Mouse (Mus musculus) heart, postnatal 10 days (tissue): Measurements from ENCODE around the gene Clstn3. TPM values are rescaled to one million over a fixed set of nuclear protein-coding genes. Genes with fewer than 3 reads are reported as not detected.
"Not testable (repeated sequence)": the region's sequence is repeated elsewhere in the genome, so short reads cannot be mapped to it uniquely, and the experiment has no call there.

ENCODE experiments used
- DNase-seq, 2 experiments: peaks; one replicate each; pipeline ENCODE4 v3.0.0; 2021
- intact Hi-C: fragments of 180-260 bp; cut with DNase I; formaldehyde crosslinking; loops from one replicate; pipeline ENCODE4 v1.15.1; 2025
- total RNA-seq, 2 experiments: library from RNA; stranded (reverse); gene quantifications; 2 replicates each; pipeline ENCODE4 v1.2.3; 2021

Clstn3 gene
- 10 to 100 TPM in 1 of 2 experiments, 1 to 10 TPM in 1; 2.0 to 11.3 TPM for total RNA-seq

DNA sequence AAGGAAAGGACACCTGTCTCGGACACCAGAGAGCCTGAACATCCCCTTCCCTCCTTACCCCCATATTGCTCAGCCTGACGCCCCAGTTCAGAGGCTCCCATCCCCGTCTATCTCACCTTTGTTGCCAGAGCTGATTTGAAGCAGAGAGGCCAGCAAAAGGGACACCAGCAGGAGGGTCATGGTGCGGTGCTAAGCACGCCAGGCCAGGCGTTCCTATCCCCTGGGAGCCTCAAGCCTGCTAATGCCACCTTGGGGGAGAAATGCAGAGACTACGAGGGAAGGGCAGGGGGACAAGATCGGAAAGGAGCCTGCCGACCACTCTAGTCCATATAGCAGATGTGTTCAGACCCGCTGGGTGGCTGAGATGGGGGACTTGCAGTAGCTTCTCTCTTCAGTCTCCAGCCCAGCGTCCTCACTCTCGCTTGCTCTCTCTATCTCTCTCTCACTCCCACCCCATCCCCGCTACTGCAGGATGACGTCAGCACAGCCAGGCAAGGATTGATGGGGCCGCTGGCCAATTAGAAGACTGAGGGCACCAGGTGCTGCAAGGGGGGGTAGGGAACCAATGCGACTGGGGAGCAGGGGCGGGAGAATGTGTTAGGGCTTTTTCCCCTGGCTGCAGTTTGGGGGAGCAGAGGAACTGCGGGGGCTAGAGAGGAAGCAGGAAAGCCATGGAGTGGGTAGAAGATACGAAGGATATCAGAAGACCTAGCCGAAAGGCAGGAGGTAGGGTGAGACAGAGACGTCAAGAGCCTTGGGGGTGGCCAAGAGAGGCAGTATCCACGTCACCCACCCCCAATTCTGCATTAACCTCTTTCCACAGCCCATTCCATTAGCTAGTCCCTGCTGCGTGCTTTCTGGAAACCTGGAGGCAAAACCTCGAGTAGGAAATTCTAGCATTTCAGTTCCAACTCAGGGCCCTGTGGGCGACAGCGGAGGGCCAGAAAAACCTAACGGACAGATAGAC is at the start of gene Clstn3:
TSS of gene Clstn3 (minus strand) at position 490 of the 967 bp plus-strand sequence.
- intact Hi-C loops, result no loop called here

DNA sequence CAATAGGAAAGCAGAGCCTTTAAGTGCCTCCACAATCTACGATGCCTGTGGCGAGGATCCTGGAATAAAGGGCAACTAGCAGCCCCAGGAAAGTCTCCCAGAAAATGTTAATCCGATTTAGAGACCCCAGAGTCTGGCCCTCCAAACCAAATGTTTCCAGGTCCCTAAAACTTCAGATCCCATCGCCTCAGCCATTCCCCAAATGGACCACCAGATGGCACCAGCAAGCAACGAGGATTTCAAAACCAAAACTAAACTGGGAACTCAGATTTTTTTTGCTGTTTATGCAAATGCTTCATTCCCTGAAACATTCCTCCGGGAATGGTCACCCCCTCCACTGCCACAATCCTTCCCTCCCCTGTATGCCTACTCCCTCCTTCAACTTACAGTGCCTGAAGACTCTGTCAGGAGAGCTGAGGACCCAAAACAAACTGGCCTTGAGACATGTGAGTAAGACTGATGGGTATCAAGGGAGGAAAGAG is 47.8 kb upstream of the Clstn3 start, which contains the start of gene C1ra:
TSS of gene C1ra (plus strand) at position 51 of the 482 bp plus-strand sequence.
- intact Hi-C loops, result no loop called here
- DNase-seq, result peak; percentile 62 to 77

More for the DNA sequence above, at the start of gene Clstn3:
- DNase-seq, result peak; percentile 59 to 68

DNA sequence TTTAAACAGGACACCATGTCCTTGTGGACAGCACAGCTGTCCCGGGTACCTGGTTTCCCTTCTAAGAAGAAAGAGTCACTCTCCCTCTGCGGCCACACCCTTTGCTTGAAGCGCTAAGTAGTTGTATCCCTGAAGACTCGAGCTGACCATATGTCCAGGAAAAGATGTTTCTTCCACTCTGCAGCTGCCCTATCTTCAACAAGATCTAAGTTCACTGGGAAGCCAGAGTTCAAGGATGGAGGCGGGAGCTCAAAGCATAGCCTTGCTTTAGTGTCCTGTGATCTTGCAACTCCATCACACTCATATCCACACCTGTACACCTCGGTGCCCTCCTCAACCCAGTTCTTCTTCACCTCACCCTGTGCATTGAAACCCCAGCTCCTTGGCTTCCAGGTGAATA is 47.3 kb upstream of the Clstn3 start:
- intact Hi-C loops, result no loop called here
- DNase-seq, result no peak

DNA sequence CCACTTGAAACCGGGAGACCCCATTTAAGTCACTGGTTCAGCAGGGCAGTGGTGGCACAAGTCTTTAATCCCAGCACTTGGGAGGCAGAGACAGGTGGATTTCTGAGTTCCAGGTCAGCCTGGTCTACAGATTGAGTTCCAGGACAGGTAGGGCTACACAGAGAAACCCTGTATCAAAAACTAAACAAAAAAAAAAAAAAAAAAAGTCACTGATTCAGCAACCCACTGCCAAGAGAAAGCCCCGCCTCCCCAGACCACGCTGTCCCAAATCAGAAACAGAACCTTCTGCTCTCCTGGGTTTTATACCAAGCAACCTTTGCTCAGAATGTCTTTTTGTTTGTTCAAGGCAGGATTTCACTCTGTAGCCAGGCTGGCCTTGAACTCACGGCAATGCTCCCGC is 44.6 kb upstream of the Clstn3 start:
- DNase-seq, intact Hi-C loops: not testable (repeated sequence)

DNA sequence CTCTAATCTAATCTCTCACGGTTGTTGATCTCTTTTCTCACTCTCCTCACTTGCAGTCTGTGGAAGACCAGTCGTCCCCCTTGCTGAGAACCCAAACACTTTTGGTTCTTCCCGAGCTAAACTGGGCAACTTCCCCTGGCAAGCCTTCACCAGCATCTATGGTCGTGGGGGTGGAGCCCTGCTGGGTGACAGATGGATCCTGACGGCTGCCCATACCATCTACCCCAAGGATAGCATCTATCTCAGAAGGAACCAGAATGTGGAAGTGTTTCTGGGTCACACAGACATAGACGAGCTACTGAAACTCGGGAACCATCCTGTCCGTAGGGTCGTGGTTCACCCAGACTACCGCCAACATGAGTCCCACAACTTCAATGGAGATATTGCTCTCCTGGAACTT is 43.7 kb upstream of the Clstn3 start:
- intact Hi-C loops, result no loop called here
- no peak for DNase-seq

DNA sequence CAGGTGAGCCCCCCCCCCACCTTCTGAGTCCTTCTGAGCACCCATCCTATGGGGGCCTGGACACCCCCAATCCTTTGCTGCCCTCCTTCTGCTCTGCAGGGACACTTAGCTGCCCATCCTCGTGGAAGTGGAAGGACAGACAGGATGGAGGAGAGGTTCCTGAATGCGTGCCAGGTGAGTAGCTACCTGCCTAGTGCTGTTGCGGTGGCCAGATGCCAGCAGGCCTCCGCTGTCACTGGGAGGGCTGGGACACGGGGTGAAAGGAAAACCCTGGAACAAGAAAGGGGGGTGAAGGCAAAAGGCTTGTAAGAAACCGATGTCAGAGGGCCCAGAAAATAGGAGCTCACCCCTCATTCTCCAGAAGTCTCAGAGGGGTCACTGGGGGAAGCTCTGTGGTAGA is 42.4 kb upstream of the Clstn3 start:
- intact Hi-C loops, result no loop called here
- no peak for DNase-seq

DNA sequence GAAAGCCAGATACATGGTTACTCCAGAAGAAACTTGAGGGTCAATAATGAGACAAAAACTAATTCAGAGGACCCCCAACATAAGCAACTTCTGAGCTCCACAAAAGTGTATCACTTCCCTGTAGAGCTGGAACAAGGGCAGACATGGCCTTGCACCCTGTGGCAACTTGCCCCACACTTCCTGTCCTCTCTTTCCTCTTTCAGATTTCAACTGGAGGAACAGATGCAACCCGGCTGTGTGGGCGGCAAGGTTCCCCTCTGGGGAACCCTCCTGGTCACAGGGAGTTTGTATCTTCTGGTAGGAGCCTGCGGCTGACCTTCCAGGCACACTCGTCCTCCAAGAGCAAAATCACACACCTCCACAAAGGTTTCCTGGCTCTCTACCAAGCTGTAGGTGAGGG is 40.4 kb upstream of the Clstn3 start:
- intact Hi-C loops, result no loop called here
- DNase-seq, result peak in 1 of 2 experiments; percentile 20

DNA sequence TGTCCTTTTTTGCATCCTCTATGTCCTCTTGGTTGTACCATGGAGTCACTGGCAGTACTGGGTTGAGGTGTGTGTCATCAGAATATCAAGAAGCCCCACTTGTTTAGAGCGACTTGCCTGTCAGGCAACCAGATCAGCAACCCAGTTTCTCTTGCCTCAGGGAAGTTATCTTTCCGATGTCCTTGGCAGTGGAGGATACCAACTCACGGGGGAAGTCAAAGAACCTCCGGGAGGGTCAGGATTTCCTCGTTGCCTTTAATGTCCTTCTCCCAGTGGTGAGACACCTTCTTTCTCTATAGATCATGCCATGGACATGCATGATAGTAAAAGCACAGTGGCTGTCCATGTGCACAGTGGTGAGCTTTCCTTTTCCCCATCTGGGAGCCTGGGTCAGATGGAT is 37.4 kb upstream of the Clstn3 start:
- intact Hi-C loops, result no loop called here
- DNase-seq, result no peak

DNA sequence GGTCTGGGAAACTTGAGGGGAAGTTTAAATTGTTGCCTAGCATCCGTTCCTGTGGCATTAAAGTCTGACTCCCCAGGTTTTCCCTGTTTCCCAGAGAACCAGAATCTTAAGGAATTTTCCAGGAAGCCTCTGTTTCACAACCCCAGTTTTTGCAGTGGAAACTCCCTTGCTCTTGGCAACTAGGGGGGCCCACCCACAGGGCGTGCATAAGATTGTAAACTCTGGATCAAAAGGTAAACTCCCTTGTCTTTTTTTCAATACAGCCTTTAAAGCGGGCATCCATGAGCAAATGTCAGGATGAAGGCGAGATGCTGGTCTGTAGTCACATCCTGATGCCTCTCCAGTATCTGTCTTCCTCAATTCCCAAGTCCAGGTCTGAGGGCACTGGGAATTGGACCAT is 36.9 kb upstream of the Clstn3 start:
- intact Hi-C loops, result no loop called here
- DNase-seq, result no peak

DNA sequence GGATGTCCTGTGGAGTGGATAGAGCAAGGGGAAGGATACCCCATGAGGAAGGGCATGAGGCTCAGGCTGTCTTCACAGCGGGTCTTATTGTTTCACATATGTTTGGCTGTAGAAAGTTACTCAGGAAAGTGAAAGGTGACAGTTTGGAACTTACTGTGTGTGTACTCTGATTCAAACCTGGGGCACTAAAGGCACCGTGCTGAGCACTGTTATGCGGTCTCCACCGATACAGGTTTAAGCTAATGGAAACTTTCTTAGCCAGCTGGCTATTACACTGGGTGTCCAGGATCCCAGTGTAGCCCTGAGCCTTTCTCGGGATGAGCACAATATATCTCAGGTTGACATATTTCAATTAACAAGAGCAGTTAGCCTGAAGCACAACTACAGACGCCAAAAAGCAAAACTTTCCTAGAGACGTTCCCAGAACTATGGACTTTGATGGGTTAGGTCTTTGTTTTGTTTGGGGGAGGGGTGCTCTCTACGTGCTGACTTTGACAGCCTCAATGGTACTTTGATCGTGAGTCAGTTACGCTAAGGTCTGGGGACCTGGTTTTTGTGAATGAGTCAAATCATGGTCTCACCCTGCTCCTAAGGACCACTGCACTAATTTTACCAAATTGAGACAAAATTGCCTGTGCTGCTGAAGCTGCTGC is 35.4 kb upstream of the Clstn3 start:
- DNase-seq, result no peak
- intact Hi-C loops, result loop anchor here (10.0 kb wide), 1 partner anchor 255 kb away; the partner anchor contains the start of genes Atn1 and Gm45234

DNA sequence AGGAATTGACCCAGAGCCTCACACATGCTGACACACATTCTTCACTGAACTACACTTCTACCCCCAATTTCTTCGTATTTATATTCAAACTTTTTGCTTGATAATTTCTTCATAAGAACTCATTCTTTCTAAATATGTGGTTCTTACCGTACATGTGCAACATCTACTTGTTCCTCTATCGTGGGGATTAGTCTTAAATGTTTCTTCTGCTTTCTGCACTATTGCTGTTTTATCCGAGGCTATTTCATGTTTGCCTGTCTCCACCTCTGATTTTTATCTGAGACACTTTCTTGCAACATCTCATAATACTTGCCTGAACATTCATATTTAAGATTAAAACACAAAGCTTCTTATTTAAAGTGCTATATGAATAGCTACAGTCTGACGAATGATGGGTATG is 31.5 kb upstream of the Clstn3 start:
- intact Hi-C loops, result loop anchor here (10.0 kb wide), 1 partner anchor 259 kb away; the partner anchor contains the start of genes Atn1 and Gm45234
- DNase-seq, result no peak

DNA sequence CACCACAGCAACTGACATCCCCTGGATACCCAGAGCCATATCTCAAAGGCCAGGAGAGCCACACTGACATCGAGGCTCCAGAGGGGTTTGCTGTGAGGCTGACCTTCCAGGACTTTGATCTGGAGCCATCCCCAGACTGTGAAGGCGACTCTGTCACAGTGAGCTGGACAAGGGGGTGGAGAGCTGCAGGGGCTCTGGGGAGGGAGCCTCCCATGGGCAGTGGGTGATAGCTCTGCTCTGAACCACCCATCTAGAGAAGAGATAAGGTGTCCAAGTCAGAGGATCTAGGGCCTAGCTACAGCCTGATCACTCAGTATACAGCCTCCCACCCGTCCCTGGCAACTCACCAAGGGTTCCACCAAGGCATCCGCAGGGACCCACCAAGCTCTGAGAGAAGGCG is 29.3 kb upstream of the Clstn3 start:
- intact Hi-C loops, result loop anchor here (10.0 kb wide), 1 partner anchor 261 kb away; the partner anchor contains the start of genes Atn1 and Gm45234
- DNase-seq, result peak; percentile 16 to 32

DNA sequence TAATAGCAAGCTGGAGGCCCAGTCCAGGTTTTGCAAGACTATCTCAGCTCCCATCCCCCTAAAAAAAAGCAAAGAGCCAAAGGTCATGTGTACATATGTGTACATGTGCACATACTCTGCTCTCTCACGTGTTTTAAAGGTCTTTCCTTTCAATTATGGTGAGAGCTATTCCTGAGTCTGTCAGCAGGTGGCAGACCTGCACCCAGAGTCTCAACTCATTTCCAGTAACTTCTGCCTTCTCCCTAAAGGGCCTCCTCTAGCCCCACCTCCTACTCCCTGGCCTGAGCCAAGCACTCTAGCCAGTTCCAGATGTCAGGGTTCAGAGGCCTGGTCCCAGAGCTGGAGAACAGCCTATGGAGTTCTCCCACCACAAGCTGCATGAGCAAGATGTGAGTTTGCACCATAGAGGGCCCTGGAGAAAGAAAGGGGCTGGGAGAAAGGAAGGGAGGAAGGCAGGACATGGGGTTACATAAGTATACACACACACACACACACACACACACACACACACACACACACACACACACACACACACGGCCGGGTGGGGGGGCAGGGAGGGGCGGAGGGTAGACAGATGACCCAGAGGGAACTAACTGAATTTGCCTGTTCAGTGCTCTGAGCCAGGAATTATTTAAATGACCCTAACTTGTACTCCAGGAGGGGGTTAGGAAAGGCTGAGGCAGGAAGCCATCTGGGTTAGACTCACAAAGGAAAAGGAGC is 28.4 kb upstream of the Clstn3 start, which contains the start of gene C1rl:
TSS of gene C1rl (plus strand) at position 272 of the 720 bp plus-strand sequence.
- DNase-seq, result peak; percentile 87 to 90
- intact Hi-C loops, result loop anchor here (10.0 kb wide), 1 partner anchor 262 kb away; the partner anchor contains the start of genes Atn1 and Gm45234

DNA sequence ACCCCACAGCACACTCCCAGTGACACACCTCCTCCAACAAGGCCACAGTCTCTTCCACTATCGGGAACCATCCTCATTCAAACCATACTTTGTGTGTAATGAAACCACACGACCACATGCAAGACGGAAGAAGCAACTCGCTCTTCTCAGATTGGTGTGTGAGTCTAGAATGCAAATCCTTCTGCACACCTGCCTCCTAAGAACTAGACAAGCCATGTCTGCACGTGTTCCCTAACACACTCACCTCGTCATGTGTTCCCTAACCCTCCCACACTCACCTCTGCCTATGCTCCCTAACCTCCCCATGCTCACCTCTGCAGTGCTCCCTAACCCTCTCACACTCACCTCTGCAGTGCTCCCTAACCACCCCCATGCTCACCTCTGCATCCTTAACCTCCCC is 26.8 kb upstream of the Clstn3 start:
- DNase-seq, result no peak
- intact Hi-C loops, result loop anchor here (10.0 kb wide), 1 partner anchor 263 kb away; the partner anchor contains the start of genes Atn1 and Gm45234

DNA sequence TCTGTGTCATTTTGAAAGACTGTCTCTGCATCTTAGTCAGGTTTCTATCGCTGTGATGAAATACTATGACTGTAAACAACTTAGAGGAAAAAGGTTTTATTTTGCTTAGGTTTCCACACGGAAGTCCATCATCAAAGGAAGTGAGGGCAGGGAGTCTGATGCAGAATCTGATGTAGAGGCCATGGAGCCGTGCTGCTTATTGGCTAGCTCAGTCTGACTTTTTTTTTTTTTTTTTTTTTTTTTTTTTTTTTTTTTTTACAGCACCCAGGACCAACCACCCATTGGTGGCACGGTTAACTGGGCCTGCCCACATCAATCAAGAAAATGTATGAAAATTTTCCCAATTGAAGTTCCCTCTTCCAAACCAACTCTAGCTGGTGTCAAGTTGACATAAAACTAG is 24.4 kb upstream of the Clstn3 start:
- intact Hi-C loops, result no loop called here
- no peak for DNase-seq

DNA sequence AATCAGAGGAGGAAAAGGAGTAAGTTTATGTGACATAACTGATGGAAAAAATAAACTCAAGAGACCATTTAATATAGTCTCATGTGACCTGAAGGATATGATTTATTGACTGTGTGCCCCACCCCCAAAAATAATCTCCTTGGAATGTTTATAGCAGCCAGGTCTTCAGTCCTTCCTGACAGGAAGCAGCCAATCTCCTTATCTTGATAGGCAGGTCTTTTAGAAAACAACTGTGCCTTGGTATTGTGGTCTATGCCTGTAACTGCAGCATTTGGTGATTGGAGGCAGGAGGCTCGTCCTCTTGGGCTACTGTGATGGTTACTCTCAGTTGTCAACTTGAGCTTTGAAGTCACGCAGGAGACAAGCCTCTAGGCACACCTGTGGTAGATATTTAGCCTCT is 22.9 kb upstream of the Clstn3 start:
- no peak for DNase-seq
- intact Hi-C loops, result no loop called here

DNA sequence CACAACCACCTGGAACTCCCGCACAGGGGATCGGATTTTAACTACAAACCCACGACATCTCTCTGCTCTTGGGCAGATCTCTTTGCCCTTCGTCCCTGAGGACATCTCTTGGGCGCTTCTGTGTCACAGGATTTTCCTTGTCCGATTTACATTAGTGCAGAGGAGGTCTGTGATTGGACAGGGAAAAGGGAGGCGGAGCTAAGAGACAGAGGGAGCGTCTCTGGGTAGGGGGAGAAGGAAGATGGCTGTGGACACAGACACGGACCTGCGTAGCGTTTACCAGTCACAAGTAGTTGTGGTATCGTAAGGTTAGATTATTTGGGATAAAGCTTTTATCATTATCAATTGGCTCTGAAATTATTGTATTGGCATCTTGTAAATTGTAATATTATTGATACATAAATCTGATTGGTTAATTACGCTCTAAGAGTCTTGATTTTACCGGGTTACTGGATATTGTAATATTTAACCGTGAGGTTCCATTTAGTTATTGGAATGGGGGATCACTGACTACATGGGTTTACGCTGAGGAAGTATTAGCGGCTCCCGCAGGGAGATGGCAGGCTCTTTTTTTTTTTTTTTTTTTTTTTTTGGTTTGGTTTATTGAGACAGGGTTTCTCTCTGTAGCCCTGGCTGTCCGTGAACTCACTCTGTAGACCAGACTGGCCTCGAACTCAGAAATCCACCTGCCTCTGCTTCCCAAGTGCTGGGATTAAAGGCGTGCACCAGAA is 21.0 kb upstream of the Clstn3 start:
- DNase-seq, result no peak
- intact Hi-C loops, result no loop called here

DNA sequence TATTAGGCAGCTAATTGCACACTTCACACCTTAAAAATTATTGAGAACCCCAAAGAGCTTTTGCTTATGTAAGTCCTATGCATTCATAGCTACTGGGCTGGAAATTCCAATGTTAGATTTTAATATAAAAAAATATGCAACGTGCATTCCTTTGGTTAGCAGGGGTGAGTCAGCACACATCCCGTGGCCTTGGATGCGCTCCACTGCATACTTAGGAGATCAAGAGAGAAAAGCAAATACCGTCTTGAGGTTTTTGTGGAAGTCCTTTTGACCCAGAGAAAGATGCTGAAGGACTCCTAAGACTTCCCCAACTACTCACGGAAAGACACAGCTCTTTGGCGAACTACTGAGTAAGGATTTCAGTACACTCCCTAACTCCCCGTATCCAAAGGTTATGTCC is 20.3 kb upstream of the Clstn3 start:
- intact Hi-C loops, result loop anchor here (5.0 kb wide), 1 partner anchor 57 kb away; the partner anchor contains the start of gene C1s1
- no peak for DNase-seq

DNA sequence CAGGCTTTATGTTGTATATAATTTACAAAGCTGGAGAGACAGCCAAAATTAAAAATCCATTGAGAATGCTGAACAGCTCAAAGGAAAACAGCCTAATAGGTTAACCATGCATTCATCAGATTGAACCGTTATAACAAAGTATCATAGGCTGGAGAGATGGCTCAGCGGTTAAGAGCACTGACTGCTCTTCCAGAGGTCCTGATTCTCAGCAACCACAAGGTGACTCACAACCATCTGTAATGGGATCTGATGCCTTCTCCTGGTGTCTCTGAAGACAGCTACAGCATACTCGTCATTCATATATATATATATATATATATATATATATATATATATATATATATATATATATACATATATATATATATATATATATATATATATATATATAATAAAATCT is 19.2 kb upstream of the Clstn3 start:
- intact Hi-C loops, result loop anchor here (5.0 kb wide), 1 partner anchor 58 kb away; the partner anchor contains the start of gene C1s1

More for the DNA sequence above, 19.2 kb upstream of the Clstn3 start:
- DNase-seq, result not testable (repeated sequence)
